Mouse (Mus musculus) layer of hippocampus, adult 2 months (tissue): ENCODE measurements around the gene Ctsll3. TPM values are rescaled to one million over a fixed set of nuclear protein-coding genes. Genes with fewer than 3 reads are reported as not detected.
A peak's percentile ranks its signal among the peaks of the same experiment; 100 is the strongest.

Source experiments
- DNase-seq, 2 experiments: peaks; one replicate each; pipeline ENCODE4 v3.0.0; 2022; ENCODE audit warnings: low spot score in 2 of 2
- H3K27ac ChIP-seq: fragments of 200-600 bp; 2 replicates; pipeline ENCODE4 v1.8.1; 2022
- H3K4me3 ChIP-seq: fragments of 200-600 bp; 2 replicates; pipeline ENCODE4 v1.8.1; 2022; ENCODE audit warnings: mild to moderate bottlenecking
- CTCF ChIP-seq: fragments of 200-600 bp; conservative IDR thresholded peaks from 2 replicates; pipeline ENCODE4 v1.8.1; 2022; ENCODE audit warnings: antibody characterized with exemption, mild to moderate bottlenecking, moderate library complexity
- long read RNA-seq, 2 experiments: library from polyadenylated mRNA; stranded (forward); transcript quantifications; one replicate each; pipeline ENCODE4 v2.0.0; 2021; ENCODE audit warnings: borderline mapping rate in 2 of 2
- total RNA-seq, 2 experiments: library from RNA; stranded (reverse); gene quantifications; 2 replicates each; pipeline ENCODE4 v1.2.3; 2021

The Ctsll3 gene
- not detected for total RNA-seq
- long read RNA-seq, experiment 1: 0 reads
- long read RNA-seq, experiment 2: 0 reads

DNA sequence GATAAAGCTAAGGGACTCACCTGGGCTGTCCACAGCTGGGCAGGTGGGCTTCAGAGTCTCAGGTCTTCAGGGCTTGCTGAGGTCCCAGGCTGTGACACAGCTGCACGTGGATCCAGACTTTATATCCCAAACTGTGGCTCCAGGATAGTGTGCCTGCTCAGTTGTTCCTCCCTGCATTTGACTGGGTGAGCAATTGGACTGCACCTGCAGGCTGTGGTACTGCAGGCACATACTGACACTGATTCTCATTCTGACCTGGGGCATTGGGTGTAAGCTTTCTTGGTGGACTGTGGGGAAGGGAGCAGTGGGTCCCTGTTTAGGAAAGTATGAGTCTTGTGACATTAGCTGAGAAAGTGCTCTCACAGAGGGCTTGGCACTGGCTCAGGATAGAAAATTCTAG, at the start of gene Ctsll3:
Ctsll3 (minus strand) TSS at position 101 of the 400 bp plus-strand sequence.
- DNase-seq: no peak
- H3K4me3 ChIP-seq: no peak within 1 kb of the TSS
- no peak for TF ChIP-seq CTCF
- no peak within 1 kb of the TSS for H3K27ac ChIP-seq

DNA sequence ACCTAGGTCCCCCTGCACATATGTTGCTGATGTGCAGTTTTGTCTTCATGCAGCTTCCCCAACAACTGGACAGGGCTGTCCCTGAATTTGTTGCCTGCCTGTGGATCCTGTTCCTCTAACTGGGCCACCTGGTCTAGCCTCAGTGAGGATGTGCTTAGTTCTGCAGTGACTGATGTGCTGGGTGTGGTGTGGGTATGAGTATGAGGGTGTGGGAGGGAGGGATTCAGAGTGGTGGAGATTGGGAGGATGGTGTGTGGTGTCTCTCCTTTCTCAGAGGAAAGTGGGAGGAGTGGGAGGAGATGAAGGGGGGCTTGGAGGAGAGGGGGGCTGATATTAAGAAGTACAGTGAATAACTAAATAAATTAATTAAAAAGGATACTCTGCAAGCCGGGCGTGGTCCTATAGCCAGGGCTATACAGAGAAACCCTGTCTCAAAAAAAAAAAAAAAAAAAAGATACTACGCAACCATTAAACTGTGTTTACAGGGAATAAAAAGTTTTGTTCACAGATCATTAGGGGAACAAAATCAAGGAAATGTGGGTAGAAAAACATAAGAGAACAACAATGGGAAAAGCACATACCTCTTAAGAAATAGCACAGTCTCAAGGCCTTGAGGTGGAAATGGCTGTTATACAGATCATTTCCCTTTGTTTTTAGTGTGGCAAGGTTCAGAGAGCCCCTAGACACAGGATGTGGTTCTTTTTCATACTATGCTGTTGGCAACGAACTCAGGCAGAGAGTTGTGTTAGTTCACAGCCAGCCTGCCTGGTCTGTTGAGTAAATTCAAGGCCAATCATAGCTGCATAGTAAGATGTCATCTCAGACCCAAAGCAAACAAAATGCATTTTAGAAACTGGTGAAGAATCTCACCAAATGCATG, 45.8 kb upstream of the Ctsll3 start:
- TF ChIP-seq CTCF: no peak
- no peak overlapping the region for H3K4me3 ChIP-seq
- no peak for DNase-seq
- H3K27ac ChIP-seq: no peak overlapping the region

DNA sequence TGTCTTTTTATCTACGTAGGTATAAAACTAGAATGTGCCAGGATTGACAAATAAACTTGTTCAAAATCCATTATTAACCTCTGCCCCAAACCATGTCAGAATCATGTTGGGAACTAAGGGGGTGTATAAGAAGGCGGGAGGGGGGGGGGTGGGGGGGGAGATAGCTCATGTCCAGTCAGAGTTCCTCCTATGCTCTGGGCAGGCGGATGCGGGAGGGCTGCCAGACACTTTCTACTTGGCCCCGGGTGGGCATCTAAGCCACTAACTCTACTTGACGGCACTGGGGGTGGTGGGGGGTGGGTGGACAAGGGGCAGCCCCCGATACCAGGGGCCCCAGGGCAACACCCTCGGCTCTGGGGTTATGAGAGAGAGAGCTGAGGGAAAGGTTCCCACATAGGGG, 40.5 kb upstream of the Ctsll3 start:
- no peak for TF ChIP-seq CTCF
- no peak overlapping the region for H3K27ac ChIP-seq
- no peak for DNase-seq

DNA sequence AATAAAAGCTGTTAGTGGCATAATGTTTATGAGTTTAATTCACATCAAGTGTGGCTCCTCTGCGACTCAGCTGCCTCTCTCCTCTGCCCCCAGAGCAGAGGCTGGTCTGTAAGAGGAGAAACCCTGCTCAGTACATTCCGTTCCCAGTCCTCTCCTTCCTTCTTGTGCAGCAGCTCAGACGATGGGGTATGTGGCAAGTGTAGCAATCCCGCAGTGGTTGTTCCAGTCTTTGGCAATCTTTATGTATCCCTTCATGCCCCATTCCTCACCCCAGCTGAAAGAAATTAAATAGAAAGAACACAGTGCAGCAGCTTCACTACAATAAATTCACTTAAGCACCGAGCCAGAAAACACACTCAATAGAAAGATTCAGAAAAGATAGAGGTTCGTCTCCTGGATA, 40.1 kb upstream of the Ctsll3 start:
- no peak for TF ChIP-seq CTCF
- Histone ChIP-seq H3K4me3 (no peak overlapping the region), H3K27ac (no peak overlapping the region)
- DNase-seq: no peak

More for the DNA sequence above, 40.5 kb upstream of the Ctsll3 start:
- H3K4me3 ChIP-seq: no peak overlapping the region

DNA sequence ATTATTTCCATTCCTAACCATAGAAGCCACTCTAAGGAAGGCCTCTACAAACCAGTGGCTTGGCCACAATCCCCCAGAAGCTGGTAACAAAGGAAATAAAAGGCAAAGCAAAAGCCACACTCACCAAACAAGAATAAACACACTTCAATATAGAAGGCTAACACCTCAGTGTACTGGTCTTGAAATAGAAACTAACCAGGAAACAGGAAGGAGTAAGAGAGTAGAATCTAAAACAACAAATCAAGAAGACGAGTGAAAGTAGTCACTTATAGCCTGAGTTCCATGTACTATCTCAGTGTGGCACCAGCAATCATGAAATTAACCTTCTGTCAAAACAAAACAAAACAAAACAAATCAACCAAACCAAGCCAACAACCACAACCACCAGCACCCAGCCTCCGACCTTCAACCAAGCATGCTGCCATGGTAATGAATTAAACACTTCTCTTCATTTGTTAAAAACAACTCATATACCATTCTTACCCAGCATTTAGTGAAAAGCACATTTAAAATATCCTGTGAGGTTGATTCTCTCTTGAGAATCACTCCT, 36.8 kb upstream of the Ctsll3 start:
- no peak overlapping the region for H3K27ac ChIP-seq
- no peak for DNase-seq
- no peak overlapping the region for H3K4me3 ChIP-seq
- TF ChIP-seq CTCF: no peak

DNA sequence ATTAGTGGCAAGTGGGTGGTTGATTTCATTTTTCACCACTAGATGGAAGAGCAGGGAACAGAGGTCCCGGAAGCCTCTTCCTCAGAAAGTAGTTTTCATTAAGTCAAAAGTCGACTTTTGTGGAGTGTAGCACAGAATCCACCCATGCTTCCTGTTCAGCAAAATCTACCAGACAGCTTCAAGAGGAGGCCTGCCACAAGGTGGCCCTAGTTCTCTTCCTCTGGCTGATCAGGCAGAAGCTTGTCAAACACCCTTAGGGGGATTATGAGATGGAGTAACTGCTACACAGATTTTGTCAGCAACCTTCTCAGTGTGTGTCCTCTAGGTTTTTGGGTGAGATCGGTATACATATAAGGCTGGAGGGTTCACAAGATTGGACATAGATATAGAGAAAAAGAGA, 23.4 kb upstream of the Ctsll3 start:
- peak; percentile 55 for TF ChIP-seq CTCF
- DNase-seq: no peak
- no peak overlapping the region for H3K27ac ChIP-seq

DNA sequence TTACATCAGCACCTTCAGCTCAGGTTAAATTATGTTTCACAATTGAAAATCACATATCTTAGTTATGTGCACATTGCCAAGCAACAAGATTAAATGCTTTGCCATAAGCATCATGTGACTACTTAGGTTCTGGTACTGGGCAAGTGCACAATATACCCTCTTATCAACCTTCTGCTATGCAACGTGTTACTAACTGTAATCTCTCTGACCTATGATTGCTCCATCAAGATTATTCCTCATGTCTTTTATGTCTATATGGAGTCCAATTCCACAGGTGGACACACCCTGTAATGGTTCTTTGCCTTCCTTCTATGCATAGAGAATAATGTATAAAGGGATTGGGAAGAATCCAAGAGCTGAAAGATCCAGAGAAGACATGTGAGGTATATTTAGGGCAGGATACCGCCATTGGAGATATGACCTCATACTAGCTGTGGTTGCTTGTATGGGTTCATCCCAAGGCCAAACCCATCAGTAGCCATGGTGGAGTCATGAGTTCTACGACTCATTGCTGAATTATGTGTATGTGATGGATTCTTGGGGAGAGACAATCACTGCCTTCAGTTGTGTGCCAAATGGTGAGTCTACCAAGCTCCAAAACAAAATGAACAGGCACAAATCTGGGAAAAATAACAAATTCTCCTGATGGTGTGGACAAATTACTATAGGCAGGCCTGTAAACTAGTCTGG, 18.0 kb upstream of the Ctsll3 start:
- Histone ChIP-seq H3K4me3 (no peak overlapping the region), H3K27ac (no peak overlapping the region)
- DNase-seq: no peak
- TF ChIP-seq CTCF: no peak

More for the DNA sequence above, 23.4 kb upstream of the Ctsll3 start:
- H3K4me3 ChIP-seq: no peak overlapping the region

DNA sequence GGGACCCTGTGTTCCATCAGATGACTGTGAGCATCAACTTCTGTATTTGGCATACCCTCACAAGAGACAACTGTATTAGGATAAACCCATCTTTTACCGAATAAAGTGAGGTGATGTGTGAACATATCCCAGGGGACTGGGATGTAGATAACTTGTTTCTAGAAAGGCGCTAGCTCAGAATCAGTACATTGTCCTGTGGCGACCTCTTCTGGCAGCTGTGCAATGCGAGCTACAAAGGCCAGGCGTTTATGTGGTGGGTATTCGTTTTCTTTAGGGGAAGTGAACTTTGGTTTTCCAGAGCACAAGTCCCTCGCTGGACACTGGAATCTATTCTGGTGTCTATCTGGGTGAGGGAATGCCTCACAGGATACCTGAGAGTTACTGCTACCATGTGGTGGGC, 16.8 kb upstream of the Ctsll3 start:
- peak; percentile 8 to 43 for DNase-seq
- peak; percentile 82 for TF ChIP-seq CTCF
- Histone ChIP-seq H3K4me3 (no peak overlapping the region), H3K27ac (no peak overlapping the region)

DNA sequence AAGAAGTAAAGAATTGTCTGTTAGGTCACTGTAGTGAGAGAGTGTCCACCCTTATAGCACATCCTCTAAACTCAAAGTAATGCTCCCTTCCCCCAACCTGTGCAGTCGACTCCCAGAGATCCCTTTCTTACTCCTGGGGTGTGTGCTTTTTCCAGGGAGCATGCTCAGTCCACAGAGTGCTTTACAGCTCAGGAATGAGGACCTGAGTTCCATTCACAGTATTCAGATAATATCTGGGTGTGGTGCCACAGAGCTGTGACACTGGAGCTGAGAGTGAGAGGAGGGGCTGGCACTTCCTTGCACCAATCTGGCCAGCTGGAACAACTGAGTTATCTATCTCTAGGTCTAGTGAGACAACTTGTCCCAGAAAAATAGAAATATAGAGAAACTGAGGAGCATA, 11.1 kb upstream of the Ctsll3 start:
- TF ChIP-seq CTCF: no peak
- no peak overlapping the region for H3K4me3 ChIP-seq
- no peak for DNase-seq
- H3K27ac ChIP-seq: no peak overlapping the region

DNA sequence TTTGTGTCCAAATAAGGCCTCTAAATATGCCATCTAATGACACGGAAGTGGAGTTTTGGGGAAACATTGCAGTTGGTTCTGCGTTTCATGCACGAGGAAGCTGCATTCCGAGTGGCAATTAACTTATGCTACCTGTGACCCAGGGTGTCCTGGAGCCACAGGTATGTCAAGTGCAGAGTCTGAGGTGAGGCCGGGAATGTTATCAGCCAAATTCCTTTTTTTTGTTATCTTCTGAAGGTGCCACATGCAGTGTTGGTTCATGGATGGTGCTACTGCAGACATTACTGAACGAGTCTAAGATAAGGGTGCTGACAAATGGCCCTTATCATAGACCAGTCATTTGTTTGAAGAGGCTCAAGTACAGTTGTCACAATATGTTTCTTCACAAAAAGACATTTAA, 10.1 kb upstream of the Ctsll3 start:
- TF ChIP-seq CTCF: no peak
- Histone ChIP-seq H3K4me3 (no peak overlapping the region), H3K27ac (no peak overlapping the region)
- DNase-seq: no peak

DNA sequence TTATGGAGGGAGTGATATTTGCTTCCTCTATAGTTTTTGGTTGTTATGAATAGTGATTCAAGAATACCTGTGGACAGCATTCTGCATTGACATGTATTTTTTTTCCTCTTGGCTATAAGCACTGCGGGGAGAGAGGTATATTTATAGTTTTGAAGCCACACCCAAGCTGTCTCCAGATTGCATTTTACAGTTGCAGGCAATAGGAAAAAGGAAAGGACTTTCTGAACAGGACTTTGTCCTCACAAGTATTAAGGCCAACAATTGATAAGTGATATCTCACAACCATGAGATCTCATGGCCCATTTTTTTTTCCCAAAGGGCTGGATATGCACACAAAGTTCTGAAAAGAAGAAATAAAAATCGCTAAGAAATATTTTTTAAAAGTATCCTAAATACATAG, 7.0 kb upstream of the Ctsll3 start:
- no peak for DNase-seq
- H3K27ac ChIP-seq: no peak overlapping the region
- H3K4me3 ChIP-seq: no peak overlapping the region
- no peak for TF ChIP-seq CTCF

DNA sequence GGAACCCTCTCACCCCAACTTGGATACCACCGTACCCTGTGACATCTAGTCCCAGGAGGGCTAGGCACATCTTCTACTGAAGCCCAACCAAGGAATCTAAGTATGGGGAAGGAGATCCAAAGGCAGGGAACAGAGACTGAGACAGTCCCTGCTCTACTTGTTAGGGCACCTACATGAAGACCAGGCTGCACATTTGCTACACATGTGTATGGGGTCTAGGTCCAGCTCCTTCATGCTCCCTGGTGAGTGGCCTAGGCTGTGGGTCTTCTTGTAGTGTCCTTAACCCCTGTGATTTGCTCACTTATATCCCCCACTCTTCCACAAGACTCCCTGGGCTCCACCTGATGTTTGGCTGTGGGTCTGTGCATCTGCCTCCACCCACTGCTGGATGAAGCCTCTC, 13.2 kb downstream of the Ctsll3 start:
- DNase-seq: no peak
- no peak for TF ChIP-seq CTCF

DNA sequence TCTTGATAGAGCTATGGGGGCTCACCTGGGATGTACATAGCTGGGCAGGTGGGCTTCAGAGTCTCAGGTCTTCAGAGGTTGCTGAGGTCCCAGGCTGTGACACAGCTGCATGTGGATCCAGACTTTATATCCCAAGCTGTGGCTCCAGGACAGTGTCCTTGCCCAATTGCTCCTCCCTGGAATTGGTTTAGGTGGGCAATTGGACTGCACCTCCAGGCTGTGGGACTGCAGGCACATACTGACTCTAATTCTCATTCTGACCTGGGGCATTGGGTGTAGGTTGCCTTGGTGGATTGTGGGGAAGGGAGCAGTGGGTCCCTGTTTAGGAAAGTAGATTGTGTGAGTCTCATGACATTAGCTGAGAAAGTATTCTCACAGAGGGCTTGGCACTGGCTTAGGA, 16.4 kb downstream of the Ctsll3 start, which contains the start of gene BC051665:
BC051665 (minus strand) TSS at position 101 of the 400 bp plus-strand sequence.
- DNase-seq: no peak
- H3K4me3 ChIP-seq: no peak within 1 kb of the TSS
- TF ChIP-seq CTCF: no peak
- no peak within 1 kb of the TSS for H3K27ac ChIP-seq

More for the DNA sequence above, 13.2 kb downstream of the Ctsll3 start:
- H3K4me3 ChIP-seq: no peak overlapping the region
- no peak overlapping the region for H3K27ac ChIP-seq

DNA sequence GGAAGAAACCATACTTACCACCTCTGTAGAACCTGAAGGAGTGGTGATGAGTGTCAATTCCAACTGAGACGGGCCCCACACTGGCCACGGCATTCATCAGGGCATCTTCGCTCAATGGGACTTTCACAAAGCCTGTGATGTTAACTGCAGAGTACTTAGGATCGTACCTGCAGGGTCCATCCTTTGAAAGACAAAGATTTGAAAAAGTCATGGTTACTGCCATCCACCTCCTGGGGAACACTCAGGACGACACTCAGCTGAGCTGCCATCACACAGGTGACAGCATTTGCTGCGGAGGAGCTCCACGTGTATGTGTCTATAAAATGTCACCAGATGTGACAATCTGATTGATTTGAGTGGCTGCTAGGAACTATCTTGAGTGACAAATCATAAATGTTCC, 19.3 kb downstream of the Ctsll3 start:
- no peak for TF ChIP-seq CTCF
- no peak overlapping the region for H3K27ac ChIP-seq
- no peak overlapping the region for H3K4me3 ChIP-seq
- no peak for DNase-seq
